Mouse (Mus musculus) CH12.LX (cell line): Measurements from ENCODE around the gene Abr.

Experiments used
- CHD2 ChIP-seq: IDR thresholded peaks from 2 replicates; pipeline ENCODE4 v1.6.1; 2011; ENCODE audit warnings: low read length, improper control_type of control experiment
- CTCF ChIP-seq, 2 experiments: IDR thresholded peaks in 1 of 2; conservative IDR thresholded peaks in 1 of 2; 2 replicates each; pipeline ENCODE4 v1.5.1; 2011 to 2012; ENCODE audit warnings: low read depth in 2 of 2, low read length in 2 of 2, improper control_type of control experiment in 1 of 2, inconsistent platforms in 1 of 2, mild to moderate bottlenecking in 1 of 2, moderate library complexity in 1 of 2
- E2F4 ChIP-seq: IDR thresholded peaks from 2 replicates; pipeline ENCODE4 v1.6.1; 2011; ENCODE audit warnings: low read depth, low read length, improper control_type of control experiment; ENCODE audit not compliant: insufficient replicate concordance
- ELF1 ChIP-seq: IDR thresholded peaks from 2 replicates; pipeline ENCODE4 v1.6.1; 2014; ENCODE audit warnings: low read depth, mild to moderate bottlenecking, inconsistent platforms, low read length, improper control_type of control experiment
- EP300 ChIP-seq: IDR thresholded peaks from 2 replicates; pipeline ENCODE4 v1.6.1; 2011; ENCODE audit warnings: low read length, improper control_type of control experiment
- KAT2A ChIP-seq: IDR thresholded peaks from 2 replicates; pipeline ENCODE4 v1.6.1; 2012; ENCODE audit warnings: low read length, improper control_type of control experiment, inconsistent platforms; ENCODE audit not compliant: insufficient replicate concordance
- POLR2A ChIP-seq: IDR thresholded peaks from 2 replicates; pipeline ENCODE4 v1.6.1; 2011; ENCODE audit warnings: low read depth, mild to moderate bottlenecking, improper control_type of control experiment, low read length
- RCOR1 ChIP-seq: conservative IDR thresholded peaks from 2 replicates; pipeline ENCODE4 v1.6.1; 2012; ENCODE audit warnings: low read depth, mild to moderate bottlenecking, inconsistent platforms, low read length, improper control_type of control experiment
- USF1 ChIP-seq: IDR thresholded peaks from 2 replicates; pipeline ENCODE4 v1.6.1; 2014; ENCODE audit warnings: low read depth, mild to moderate bottlenecking, inconsistent platforms, low read length, improper control_type of control experiment
- ZC3H11A ChIP-seq: IDR thresholded peaks from 2 replicates; pipeline ENCODE4 v1.6.1; 2012; ENCODE audit warnings: low read depth, mild to moderate bottlenecking, inconsistent platforms, low read length, improper control_type of control experiment
- ZKSCAN1 ChIP-seq: IDR thresholded peaks from 2 replicates; pipeline ENCODE4 v1.6.1; 2012; ENCODE audit warnings: low read depth, inconsistent platforms, low read length, improper control_type of control experiment, borderline replicate concordance

DNA sequence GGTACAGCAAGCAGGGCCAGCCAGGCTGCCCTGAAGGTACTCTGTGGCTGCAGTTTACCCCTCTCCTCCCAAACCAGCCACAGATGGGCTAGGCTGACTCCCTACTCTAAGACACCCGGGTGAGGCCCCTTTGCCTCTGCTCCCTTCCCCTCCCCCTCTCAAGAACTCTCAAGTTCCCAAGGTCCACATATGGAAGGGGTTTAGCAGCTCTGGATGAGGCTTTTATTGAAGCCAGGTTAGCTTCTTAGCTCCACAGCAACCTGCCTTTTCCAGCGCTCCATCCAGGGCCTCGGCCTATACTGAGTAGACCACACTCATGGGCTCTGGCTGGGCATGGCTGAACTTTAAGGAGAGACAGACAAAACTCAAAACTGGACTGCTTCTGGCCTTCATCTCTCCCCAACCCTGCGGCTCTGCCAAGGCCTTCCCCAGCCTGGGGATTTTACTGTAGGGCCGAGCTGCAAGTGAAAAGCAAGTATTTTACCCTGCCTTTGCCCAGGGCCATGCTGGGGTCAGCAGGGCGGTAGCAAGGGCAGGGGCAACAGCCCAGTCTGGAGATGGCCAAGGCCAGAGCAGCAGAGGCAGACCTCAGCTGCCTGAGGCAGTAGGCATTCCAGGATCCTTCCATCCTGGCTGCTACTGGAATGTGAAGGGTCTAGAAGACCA, 192.0 kb downstream of the Abr start:
- TF ChIP-seq CTCF (conservative IDR thresholded peaks at IDR 0.05 in 1 of 2, IDR thresholded peaks at IDR 0.05 in 1 of 2; ENCODE audit: low read depth in 2 of 2, low read length in 2 of 2), result no peak
- no peak for TF ChIP-seq POLR2A
- TF ChIP-seq RCOR1, result no peak
- no peak for TF ChIP-seq USF1
- no peak for TF ChIP-seq ELF1
- TF ChIP-seq CHD2, result no peak
- no peak for TF ChIP-seq ZC3H11A
- no peak for TF ChIP-seq EP300
- TF ChIP-seq E2F4, result no peak
- TF ChIP-seq KAT2A, result no peak
- TF ChIP-seq ZKSCAN1, result no peak
